Mouse (Mus musculus): ENCODE data around the gene Per1.

GRCm38 (mm10) chr11:69121741-69122335 lies 26.8 kb downstream of the Per1 start:
- TF ChIP-seq POLR2A (IDR thresholded peaks at IDR 0.05; ENCODE audit: low read depth, low read length) = no peak
- TF ChIP-seq CTCF (IDR thresholded peaks at IDR 0.05; ENCODE audit: extremely low read depth, insufficient read length, insufficient replicate concordance, low read depth, low read length) = no peak

Measured in small intestine, adult 2 months (tissue).